Mouse (Mus musculus) heart, embryonic 11.5 days (tissue): Measurements from ENCODE around the gene Ttc4. TPM values are rescaled to one million over a fixed set of nuclear protein-coding genes. Genes with fewer than 3 reads are reported as not detected.

Experiments
- ATAC-seq: fragments of 200-750 bp; cut with Nextera tagmentation; replicated peaks from 2 replicates; pipeline ENCODE4 v1.8.0; 2017; ENCODE audit warnings: moderate library complexity; ENCODE audit not compliant: insufficient number of reproducible peaks, low FRiP score, low TSS enrichment
- H3K27ac ChIP-seq: fragments of 300-500 bp; sonication (generic); 2 replicates; pipeline ENCODE4 v1.5.1; 2014; ENCODE audit warnings: mild to moderate bottlenecking, low read depth, low read length
- H3K27me3 ChIP-seq: fragments of 300-500 bp; sonication (generic); 2 replicates; pipeline ENCODE4 v1.6.1; 2014; ENCODE audit warnings: mild to moderate bottlenecking, low read length, mixed read lengths; ENCODE audit not compliant: control insufficient read depth, insufficient read depth
- H3K36me3 ChIP-seq: fragments of 300-500 bp; sonication (generic); 2 replicates; pipeline ENCODE4 v1.6.1; 2014; ENCODE audit warnings: mild to moderate bottlenecking, low read length, moderate library complexity, mixed read lengths; ENCODE audit not compliant: control insufficient read depth, insufficient read depth
- H3K4me1 ChIP-seq: fragments of 300-500 bp; sonication (generic); 2 replicates; pipeline ENCODE4 v1.6.1; 2014; ENCODE audit warnings: low read length; ENCODE audit not compliant: control insufficient read depth, insufficient read depth
- H3K4me2 ChIP-seq: fragments of 300-500 bp; sonication (generic); 2 replicates; pipeline ENCODE4 v1.6.1; 2014; ENCODE audit warnings: mild to moderate bottlenecking, moderate library complexity
- H3K4me3 ChIP-seq: fragments of 300-500 bp; sonication (generic); 2 replicates; pipeline ENCODE4 v1.5.1; 2014; ENCODE audit warnings: low read depth, low read length
- H3K9ac ChIP-seq: fragments of 300-500 bp; sonication (generic); 2 replicates; pipeline ENCODE4 v1.6.1; 2014; ENCODE audit warnings: mild to moderate bottlenecking, low read depth, low read length, moderate library complexity
- H3K9me3 ChIP-seq: fragments of 300-500 bp; sonication (generic); replicated peaks from 2 replicates; pipeline ENCODE4 v1.6.1; 2016; ENCODE audit warnings: low read length; ENCODE audit not compliant: control insufficient read depth
- WGBS: fragments of 180-500 bp; shearing (Covaris S2); extraction: QIAGEN DNeasy Blood & Tissue Kit; methylation state at CpG from one replicate; pipeline ENCODE4 v1.1.7; 2014; ENCODE audit not compliant: insufficient replicate concordance; 5-methylcytosine and 5-hydroxymethylcytosine counted together
- polyA plus RNA-seq: library from polyadenylated mRNA; unstranded; fragments of >200 nt; fragmentation: Nextera tagmentation; extraction: Ambion mirVana; gene quantifications from 2 replicates; pipeline ENCODE4 v1.2.1, GENCODE M21; 2014

Ttc4 gene
- polyA plus RNA-seq, 1 experiment from 2014 or later = 54.2 TPM

- no peak overlapping the region for H3K4me2 ChIP-seq
Observed at GRCm38 (mm10) chr4:106665269-106665668, 13.5 kb downstream of the Ttc4 start.

GRCm38 (mm10) chr4:106664697-106665096 is 14.0 kb downstream of the Ttc4 start:
- Histone ChIP-seq H3K4me1 (no peaks in the 10 kb centered on the region), H3K36me3 (peaks cover 51% of the 10 kb centered on the region), H3K27me3 (no peaks in the 10 kb centered on the region), H3K9me3 (no peaks in the 10 kb centered on the region), H3K9ac (no peak overlapping the region), H3K4me3 (no peak overlapping the region), H3K27ac (no peak overlapping the region), H3K4me2 (no peak overlapping the region)
- no peak for ATAC-seq
- 87% methylated on average over 6 of the region's 6 CpGs for WGBS

More at GRCm38 (mm10) chr4:106665269-106665668, 13.5 kb downstream of the Ttc4 start:
- Histone ChIP-seq H3K27ac (no peak overlapping the region), H3K36me3 (peaks cover 54% of the 10 kb centered on the region), H3K4me3 (no peak overlapping the region), H3K4me1 (no peaks in the 10 kb centered on the region), H3K27me3 (no peaks in the 10 kb centered on the region), H3K9me3 (no peaks in the 10 kb centered on the region), H3K9ac (no peak overlapping the region)
- 86% methylated on average over 2 of the region's 2 CpGs for WGBS
- no peak for ATAC-seq

- H3K27me3 ChIP-seq = no peaks in the 10 kb centered on the region
- WGBS = 87% methylated on average over 5 of the region's 5 CpGs
- no peak for ATAC-seq
- no peak overlapping the region for H3K4me3 ChIP-seq
- no peak overlapping the region for H3K27ac ChIP-seq
- H3K4me2 ChIP-seq = no peak overlapping the region
- peaks cover 47% of the 10 kb centered on the region for H3K36me3 ChIP-seq
- no peak overlapping the region for H3K9ac ChIP-seq
- no peaks in the 10 kb centered on the region for H3K4me1 ChIP-seq
- H3K9me3 ChIP-seq = no peaks in the 10 kb centered on the region
Observed at GRCm38 (mm10) chr4:106663956-106664470, 14.7 kb downstream of the Ttc4 start.

GRCm38 (mm10) chr4:106655681-106656080 is 23.1 kb downstream of the Ttc4 start:
- peaks cover 6% of the 10 kb centered on the region for H3K4me1 ChIP-seq
- no peak for ATAC-seq
- peaks cover 12% of the 10 kb centered on the region for H3K36me3 ChIP-seq

GRCm38 (mm10) chr4:106653051-106653450 is 25.7 kb downstream of the Ttc4 start:
- H3K4me2 ChIP-seq = no peak overlapping the region
- peaks cover 8% of the 10 kb centered on the region for H3K36me3 ChIP-seq
- peaks cover 6% of the 10 kb centered on the region for H3K4me1 ChIP-seq
- no peaks in the 10 kb centered on the region for H3K9me3 ChIP-seq
- H3K27me3 ChIP-seq = peaks cover 3% of the 10 kb centered on the region; the same call in 1 of the 2 replicates
- ATAC-seq = no peak
- H3K9ac ChIP-seq = no peak overlapping the region
- no peak overlapping the region for H3K27ac ChIP-seq
- 88% methylated on average over 15 of the region's 15 CpGs for WGBS
- H3K4me3 ChIP-seq = no peak overlapping the region

More at GRCm38 (mm10) chr4:106655681-106656080, 23.1 kb downstream of the Ttc4 start:
- Histone ChIP-seq H3K9ac (no peak overlapping the region), H3K27ac (no peak overlapping the region), H3K4me3 (no peak overlapping the region), H3K9me3 (no peaks in the 10 kb centered on the region), H3K27me3 (no peaks in the 10 kb centered on the region), H3K4me2 (no peak overlapping the region)
- WGBS = 90% methylated on average over 10 of the region's 10 CpGs

- Histone ChIP-seq H3K4me3 (no peak overlapping the region), H3K27me3 (peaks cover 4% of the 10 kb centered on the region; the same call in 1 of the 2 replicates), H3K27ac (no peak overlapping the region), H3K4me2 (no peak overlapping the region), H3K9ac (no peak overlapping the region), H3K36me3 (peaks cover 8% of the 10 kb centered on the region), H3K4me1 (peaks cover 6% of the 10 kb centered on the region), H3K9me3 (no peaks in the 10 kb centered on the region)
- ATAC-seq = no peak
- WGBS = 89% methylated on average over 3 of the region's 3 CpGs
Observed at GRCm38 (mm10) chr4:106652546-106652945, 26.2 kb downstream of the Ttc4 start.

GRCm38 (mm10) chr4:106650833-106651527 is 27.8 kb downstream of the Ttc4 start, which contains the start of gene Pars2:
Gene Pars2, plus strand, starts transcription at chr4:106651069.
- Histone ChIP-seq H3K4me1 (peaks cover 6% of the 10 kb centered on the region), H3K27ac (peak within 1 kb of the TSS; percentile 6; the same call in 1 of the 2 replicates), H3K9me3 (no peaks in the 10 kb centered on the region), H3K9ac (peak within 1 kb of the TSS; percentile 85), H3K27me3 (peaks cover 4% of the 10 kb centered on the region; the same call in 1 of the 2 replicates), H3K4me2 (peak within 1 kb of the TSS; percentile 88), H3K36me3 (peaks cover 8% of the 10 kb centered on the region), H3K4me3 (peak within 1 kb of the TSS; percentile 75)
- 4% methylated on average over 40 of the region's 40 CpGs for WGBS
- peak; percentile 94 for ATAC-seq

GRCm38 (mm10) chr4:106647137-106647536 is 31.6 kb downstream of the Ttc4 start:
- ATAC-seq = no peak
- Histone ChIP-seq H3K9ac (no peak overlapping the region), H3K27me3 (peaks cover 4% of the 10 kb centered on the region), H3K4me3 (no peak overlapping the region), H3K27ac (no peak overlapping the region), H3K4me2 (no peak overlapping the region), H3K9me3 (no peaks in the 10 kb centered on the region), H3K36me3 (no peaks in the 10 kb centered on the region), H3K4me1 (peaks cover 12% of the 10 kb centered on the region)
- WGBS = 73% methylated on average over 6 of the region's 6 CpGs
